Mouse (Mus musculus) E14TG2a.4 (cell line): ENCODE data around the gene Herc2.

Experiments
- H3K27me3 ChIP-seq: 2 replicates; pipeline ENCODE4 v1.6.1; 2014; ENCODE audit warnings: low read length, control low read depth; ENCODE audit not compliant: insufficient read depth
- H3K36me3 ChIP-seq: 2 replicates; pipeline ENCODE4 v1.6.1; 2014; ENCODE audit warnings: low read length, control low read depth; ENCODE audit not compliant: insufficient read depth
- H3K4me1 ChIP-seq: replicated peaks from 2 replicates; pipeline ENCODE4 v1.6.1; 2014; ENCODE audit warnings: low read depth, low read length, control low read depth
- H3K4me3 ChIP-seq: replicated peaks from 2 replicates; pipeline ENCODE4 v1.5.1; 2014; ENCODE audit warnings: mild to moderate bottlenecking, low read length
- H3K9me3 ChIP-seq: 2 replicates; pipeline ENCODE4 v1.6.1; 2014; ENCODE audit warnings: low read length, control low read depth
- CTCF ChIP-seq: conservative IDR thresholded peaks from 2 replicates; pipeline ENCODE4 v1.5.1; 2014; ENCODE audit warnings: low read length
- NANOG ChIP-seq: IDR thresholded peaks from 2 replicates; pipeline ENCODE4 v1.6.1; 2014; ENCODE audit warnings: borderline replicate concordance, low read length, mixed read lengths
- POU5F1 ChIP-seq: IDR thresholded peaks from 2 replicates; pipeline ENCODE4 v1.6.1; 2014; ENCODE audit warnings: low read length, borderline replicate concordance

Herc2 gene

GRCm38 (mm10) chr7:56018446-56018971 lies 31.5 kb upstream of the Herc2 start:
- Histone ChIP-seq H3K36me3 (no peaks in the 10 kb centered on the region), H3K9me3 (peaks cover 15% of the 10 kb centered on the region)

GRCm38 (mm10) chr7:56018972-56019929 lies 30.7 kb upstream of the Herc2 start:
- H3K27me3 ChIP-seq, result no peaks in the 10 kb centered on the region; the same call in 1 of the 2 replicates
- TF ChIP-seq CTCF, result no peak
- TF ChIP-seq POU5F1, result no peak
- TF ChIP-seq NANOG, result no peak
- peak overlapping the region; percentile 92 for H3K4me3 ChIP-seq
- peaks cover 15% of the 10 kb centered on the region for H3K9me3 ChIP-seq
- no peaks in the 10 kb centered on the region for H3K36me3 ChIP-seq
- peaks cover 7% of the 10 kb centered on the region; the same call in 1 of the 2 replicates for H3K4me1 ChIP-seq

More at GRCm38 (mm10) chr7:56018446-56018971, 31.5 kb upstream of the Herc2 start:
- TF ChIP-seq CTCF (no peak), POU5F1 (no peak), NANOG (no peak)
- Histone ChIP-seq H3K27me3 (no peaks in the 10 kb centered on the region; the same call in 1 of the 2 replicates), H3K4me3 (peak overlapping the region; percentile 92), H3K4me1 (peaks cover 7% of the 10 kb centered on the region; the same call in 1 of the 2 replicates)

- TF ChIP-seq NANOG, result no peak
- TF ChIP-seq CTCF, result no peak
- no peak for TF ChIP-seq POU5F1
Measured at GRCm38 (mm10) chr7:56019930-56020253, 30.1 kb upstream of the Herc2 start, which contains the start of gene Nipa1. Gene Nipa1 (minus strand): TSS chr7:56019954.

GRCm38 (mm10) chr7:56023586-56023985 lies 26.4 kb upstream of the Herc2 start:
- no peak overlapping the region for H3K4me3 ChIP-seq
- TF ChIP-seq CTCF, result no peak
- no peak for TF ChIP-seq NANOG
- TF ChIP-seq POU5F1, result no peak
- H3K36me3 ChIP-seq, result no peaks in the 10 kb centered on the region
- no peaks in the 10 kb centered on the region; the same call in 1 of the 2 replicates for H3K27me3 ChIP-seq
- peaks cover 15% of the 10 kb centered on the region for H3K9me3 ChIP-seq
- H3K4me1 ChIP-seq, result peaks cover 4% of the 10 kb centered on the region; the same call in 1 of the 2 replicates

More at GRCm38 (mm10) chr7:56019930-56020253, 30.1 kb upstream of the Herc2 start, which contains the start of gene Nipa1:
- Histone ChIP-seq H3K4me1 (peaks cover 7% of the 10 kb centered on the region; the same call in 1 of the 2 replicates), H3K4me3 (peak within 1 kb of the TSS; percentile 92), H3K9me3 (peaks cover 15% of the 10 kb centered on the region), H3K36me3 (no peaks in the 10 kb centered on the region), H3K27me3 (no peaks in the 10 kb centered on the region; the same call in 1 of the 2 replicates)

GRCm38 (mm10) chr7:56042353-56042752 lies 7.6 kb upstream of the Herc2 start:
- no peak overlapping the region for H3K4me3 ChIP-seq
- H3K36me3 ChIP-seq, result no peaks in the 10 kb centered on the region
- H3K4me1 ChIP-seq, result no peaks in the 10 kb centered on the region
- no peaks in the 10 kb centered on the region; the same call in 1 of the 2 replicates for H3K27me3 ChIP-seq
- H3K9me3 ChIP-seq, result no peaks in the 10 kb centered on the region
- TF ChIP-seq POU5F1 (no peak), CTCF (peak; percentile 49)

GRCm38 (mm10) chr7:56043577-56044266 lies 6.3 kb upstream of the Herc2 start:
- no peaks in the 10 kb centered on the region for H3K36me3 ChIP-seq
- H3K9me3 ChIP-seq, result no peaks in the 10 kb centered on the region
- H3K27me3 ChIP-seq, result no peaks in the 10 kb centered on the region; the same call in 1 of the 2 replicates
- no peak overlapping the region for H3K4me3 ChIP-seq
- H3K4me1 ChIP-seq, result no peaks in the 10 kb centered on the region
- TF ChIP-seq NANOG (no peak), CTCF (no peak), POU5F1 (no peak)

GRCm38 (mm10) chr7:56044267-56044629 lies 5.7 kb upstream of the Herc2 start:
- Histone ChIP-seq H3K4me1 (peaks cover 3% of the 10 kb centered on the region), H3K4me3 (no peak overlapping the region), H3K36me3 (no peaks in the 10 kb centered on the region), H3K9me3 (no peaks in the 10 kb centered on the region), H3K27me3 (no peaks in the 10 kb centered on the region; the same call in 1 of the 2 replicates)
- TF ChIP-seq CTCF, result no peak
- no peak for TF ChIP-seq POU5F1
- TF ChIP-seq NANOG, result no peak

- no peaks in the 10 kb centered on the region for H3K36me3 ChIP-seq
Measured at GRCm38 (mm10) chr7:56047178-56047577, 2.8 kb upstream of the Herc2 start.

More at GRCm38 (mm10) chr7:56047178-56047577, 2.8 kb upstream of the Herc2 start:
- Histone ChIP-seq H3K27me3 (no peaks in the 10 kb centered on the region), H3K4me1 (peaks cover 14% of the 10 kb centered on the region), H3K4me3 (no peak overlapping the region), H3K9me3 (no peaks in the 10 kb centered on the region)
- TF ChIP-seq POU5F1, result no peak
- no peak for TF ChIP-seq CTCF
- no peak for TF ChIP-seq NANOG
